In genomic region chr17:80095254-80095899, GRCm38 (mm10) we compare ENCODE assay signal across 10 mouse cellular contexts. TPM values are rescaled to one million over a fixed set of nuclear protein-coding genes. Genes with fewer than 3 reads are reported as not detected.
DNase-seq lines count a peak whose midpoint lies in the region; ATAC-seq lines count a peak whose summit lies in the region.
"Had no signal": no experiment of that assay in that cellular context is flagged by ENCODE, and none has a peak within 500 bp of the region (broad histone marks: within the 10 kb centered on the region; RNA-seq: fewer than 3 reads in every experiment).

No protein-coding gene starts in this region.

- no peak overlapping the region for H3K4me3 ChIP-seq in heart, embryonic 11.5 days (ENCODE audit: low read depth, low read length)
- no peak overlapping the region for H3K4me3 ChIP-seq in forebrain, embryonic 11.5 days (ENCODE audit: low read depth, low read length)
- H3K4me3 ChIP-seq in limb, embryonic 10.5 days: peak overlapping the region; percentile 24; the same call in 1 of the 2 replicates
- H3K4me3 ChIP-seq in midbrain, embryonic 13.5 days (replicated peaks): peak overlapping the region; percentile 22; the same call in 1 of the 2 replicates

- no peaks in the 10 kb centered on the region for H3K36me3 ChIP-seq in heart, embryonic 11.5 days (ENCODE audit: control insufficient read depth, insufficient read depth, low read length)
- no peaks in the 10 kb centered on the region for H3K36me3 ChIP-seq in forebrain, embryonic 11.5 days (ENCODE audit: control insufficient read depth, insufficient read depth, low read length)
- no peaks in the 10 kb centered on the region for H3K36me3 ChIP-seq in limb, embryonic 10.5 days
- H3K36me3 ChIP-seq in midbrain, embryonic 13.5 days: no peaks in the 10 kb centered on the region

- no peaks in the 10 kb centered on the region for H3K9me3 ChIP-seq in heart, embryonic 11.5 days (replicated peaks; ENCODE audit: control insufficient read depth, low read length)
- no peaks in the 10 kb centered on the region for H3K9me3 ChIP-seq in forebrain, embryonic 11.5 days (ENCODE audit: control insufficient read depth, low read length)
- H3K9me3 ChIP-seq in limb, embryonic 10.5 days (replicated peaks): no peaks in the 10 kb centered on the region
- H3K9me3 ChIP-seq in midbrain, embryonic 13.5 days: no peaks in the 10 kb centered on the region

- H3K27ac ChIP-seq in heart, embryonic 11.5 days (ENCODE audit: low read depth, low read length): no peak overlapping the region
- no peak overlapping the region for H3K27ac ChIP-seq in forebrain, embryonic 11.5 days (ENCODE audit: low read depth, low read length)
- peak overlapping the region; percentile 32; the same call in 1 of the 2 replicates for H3K27ac ChIP-seq in limb, embryonic 10.5 days
- no peak overlapping the region for H3K27ac ChIP-seq in midbrain, embryonic 13.5 days
- H3K27ac ChIP-seq: liver, embryonic 14.5 days had no signal

- 0 out of 2 replicates have a peak overlapping the region, but pooled peaks have one; percentile 56 for H3K9ac ChIP-seq in heart, embryonic 11.5 days (ENCODE audit: low read depth, low read length)
- H3K9ac ChIP-seq in forebrain, embryonic 11.5 days (ENCODE audit: low read length): no peak overlapping the region
- peak overlapping the region; percentile 37; the same call in 1 of the 2 replicates for H3K9ac ChIP-seq in midbrain, embryonic 13.5 days (replicated peaks)
- H3K9ac ChIP-seq: liver, embryonic 14.5 days had no signal

- no peaks in the 10 kb centered on the region; the same call in 1 of the 2 replicates for H3K27me3 ChIP-seq in heart, embryonic 11.5 days (ENCODE audit: control insufficient read depth, insufficient read depth, low read length)
- H3K27me3 ChIP-seq in forebrain, embryonic 11.5 days (ENCODE audit: control insufficient read depth, insufficient read depth, low read length): no peaks in the 10 kb centered on the region
- H3K27me3 ChIP-seq in limb, embryonic 10.5 days (ENCODE audit: low read depth, poor library complexity, severe bottlenecking): no peaks in the 10 kb centered on the region
- H3K27me3 ChIP-seq in midbrain, embryonic 13.5 days: no peaks in the 10 kb centered on the region

- H3K4me2 ChIP-seq in heart, embryonic 11.5 days: peak overlapping the region; percentile 60
- H3K4me2 ChIP-seq in forebrain, embryonic 11.5 days (ENCODE audit: low read depth, low read length, severe bottlenecking): 0 out of 2 replicates have a peak overlapping the region, but pooled peaks have one; percentile 40
- H3K4me2 ChIP-seq in midbrain, embryonic 13.5 days (replicated peaks): peak overlapping the region; percentile 49; the same call in 1 of the 2 replicates

- DNase-seq in heart, postnatal 4 days: no peak
- no peak for DNase-seq in forebrain, embryonic 11.5 days (ENCODE audit: low spot score)
- DNase-seq in limb, embryonic 10.5 days (ENCODE audit: low spot score): no peak
- no peak for DNase-seq in embryo, embryonic 10.5 days (ENCODE audit: low spot score)
- no peak for DNase-seq in gastrocnemius, postnatal 14 days
- DNase-seq: spleen, adult 18-20 months had no signal

- WGBS in heart, embryonic 11.5 days (ENCODE audit: insufficient replicate concordance): 78% methylated on average over 9 of the region's 9 CpGs
- WGBS in forebrain, embryonic 11.5 days: 89% methylated on average over 9 of the region's 9 CpGs
- 88% methylated on average over 9 of the region's 9 CpGs for WGBS in limb, embryonic 10.5 days
- 81% methylated on average over 9 of the region's 9 CpGs for WGBS in midbrain, embryonic 13.5 days

- no peak for ATAC-seq in heart, embryonic 11.5 days (replicated peaks; ENCODE audit: insufficient number of reproducible peaks, low FRiP score, low TSS enrichment)
- ATAC-seq in forebrain, embryonic 11.5 days (replicated peaks; ENCODE audit: low FRiP score): peak; percentile 19; the same call in 1 of the 2 replicates
- ATAC-seq in midbrain, embryonic 13.5 days: peak; percentile 62; the same call in 1 of the 2 replicates
- no peak for ATAC-seq in CD4-positive, CD25-positive, alpha-beta regulatory T cell, adult 4 months

- intact Hi-C loops in gastrocnemius, postnatal 14 days (cut with DNase I; ENCODE audit: low total_unique reads): no loop called here

- peaks cover 6% of the 10 kb centered on the region; the same call in 1 of the 2 replicates for H3K4me1 ChIP-seq in heart, embryonic 11.5 days (ENCODE audit: control insufficient read depth, insufficient read depth, low read length)
- H3K4me1 ChIP-seq in forebrain, embryonic 11.5 days (replicated peaks; ENCODE audit: control insufficient read depth, insufficient read depth, low read length): peaks cover 3% of the 10 kb centered on the region; the same call in 1 of the 2 replicates
- H3K4me1 ChIP-seq in limb, embryonic 10.5 days: peaks cover 17% of the 10 kb centered on the region
- H3K4me1 ChIP-seq in midbrain, embryonic 13.5 days (replicated peaks): peaks cover 15% of the 10 kb centered on the region

RNA-seq across cellular contexts. Expression of gene Galm, which starts 31.9 kb away (rescaled TPM):
- polyA plus RNA-seq in heart, embryonic 11.5 days (2014; fragmentation: Nextera tagmentation; extraction: Ambion mirVana): 7.5 and 9.4 TPM in 2 replicates
- 1 to 10 TPM; 6.9 to 9.1 TPM for total RNA-seq in heart, postnatal 4 days (2021)
- 11.2 and 12.5 TPM in 2 replicates for polyA plus RNA-seq in forebrain, embryonic 11.5 days (2014; fragmentation: Nextera tagmentation; extraction: Ambion mirVana)
- 11.5 and 12.8 TPM in 2 replicates for polyA plus RNA-seq in limb, embryonic 10.5 days (2016; fragmentation: Nextera tagmentation; extraction: Ambion mirVana)
- polyA plus RNA-seq in midbrain, embryonic 13.5 days (2015; fragmentation: Nextera tagmentation; extraction: Ambion mirVana): 2.5 and 2.6 TPM in 2 replicates
- 10 to 100 TPM; 51.3 to 58.6 TPM for polyA plus RNA-seq in CD4-positive, CD25-positive, alpha-beta regulatory T cell, adult 4 months (2017; shearing (Covaris generic))
- 1 to 10 TPM; 1.7 to 2.4 TPM for total RNA-seq in gastrocnemius, postnatal 14 days (2021)

RNA-seq across cellular contexts. Expression of gene Hnrnpll, which starts 33.2 kb away (rescaled TPM):
- polyA plus RNA-seq in heart, embryonic 11.5 days (2014; fragmentation: Nextera tagmentation; extraction: Ambion mirVana): 51.5 and 53.4 TPM in 2 replicates
- 10 to 100 TPM; 51.1 to 57.8 TPM for total RNA-seq in heart, postnatal 4 days (2021)
- polyA plus RNA-seq in forebrain, embryonic 11.5 days (2014; fragmentation: Nextera tagmentation; extraction: Ambion mirVana): 127 TPM in 2 replicates
- polyA plus RNA-seq in limb, embryonic 10.5 days (2016; fragmentation: Nextera tagmentation; extraction: Ambion mirVana): 99.2 and 100.0 TPM in 2 replicates
- polyA plus RNA-seq in midbrain, embryonic 13.5 days (2015; fragmentation: Nextera tagmentation; extraction: Ambion mirVana): 70.2 and 76.7 TPM in 2 replicates
- 10 to 100 TPM; 23.0 to 30.2 TPM for polyA plus RNA-seq in CD4-positive, CD25-positive, alpha-beta regulatory T cell, adult 4 months (2017; shearing (Covaris generic))
- total RNA-seq in gastrocnemius, postnatal 14 days (2021): 10 to 100 TPM; 16.7 to 17.8 TPM

Comparison
In these comparisons a context has a peak if more than half of its experiments do, and no peak if none do; other contexts are left out.
1. ATAC-seq: peak in forebrain, embryonic 11.5 days (single experiment) and midbrain, embryonic 13.5 days (single experiment); none in heart, embryonic 11.5 days (single experiment) and CD4-positive, CD25-positive, alpha-beta regulatory T cell, adult 4 months (single experiment).
2. H3K4me3 ChIP-seq: peak in limb, embryonic 10.5 days (single experiment) and midbrain, embryonic 13.5 days (single experiment); none in heart, embryonic 11.5 days (single experiment) and forebrain, embryonic 11.5 days (single experiment).
3. Peak in every context shown above with its lines, with median percentiles within 50 percentile points of each other: H3K4me2 ChIP-seq.